Mouse (Mus musculus) hematopoietic stem cell, adult 5-6 weeks (primary cell): ENCODE results near the gene Pdzrn3. TPM values are rescaled to one million over a fixed set of nuclear protein-coding genes. Genes with fewer than 3 reads are reported as not detected.

ENCODE experiments used
- ATAC-seq, 2 experiments: fragments of 125-278 bp in 1 of 2; replicated peaks in 1 of 2; 2 replicates each; pipeline ENCODE4 v1.8.0; 2016 to 2017; ENCODE audit warnings: inconsistent platforms in 2 of 2, mild to moderate bottlenecking in 2 of 2, moderate number of reproducible peaks in 2 of 2, low read depth in 1 of 2, moderate TSS enrichment in 1 of 2; ENCODE audit not compliant: low FRiP score in 2 of 2, poor library complexity in 2 of 2, severe bottlenecking in 2 of 2, insufficient read depth in 1 of 2, low TSS enrichment in 1 of 2
- total RNA-seq: library from RNA; stranded (forward); fragments of 172-1452, 232-1000 nt; gene quantifications from 2 replicates; pipeline ENCODE4 v1.2.3, GENCODE M21; 2017

Gene Pdzrn3
- total RNA-seq, 1 experiment from 2014 or later: not detected

GRCm38 (mm10) chr6:101283891-101284290 lies 93.8 kb downstream of the Pdzrn3 start:
- no peak for ATAC-seq

GRCm38 (mm10) chr6:101281644-101282043 lies 96.1 kb downstream of the Pdzrn3 start:
- ATAC-seq: no peak

- ATAC-seq: no peak
These were observed 96.9 kb downstream of the Pdzrn3 start for GRCm38 (mm10) chr6:101280811-101281218.

DNA sequence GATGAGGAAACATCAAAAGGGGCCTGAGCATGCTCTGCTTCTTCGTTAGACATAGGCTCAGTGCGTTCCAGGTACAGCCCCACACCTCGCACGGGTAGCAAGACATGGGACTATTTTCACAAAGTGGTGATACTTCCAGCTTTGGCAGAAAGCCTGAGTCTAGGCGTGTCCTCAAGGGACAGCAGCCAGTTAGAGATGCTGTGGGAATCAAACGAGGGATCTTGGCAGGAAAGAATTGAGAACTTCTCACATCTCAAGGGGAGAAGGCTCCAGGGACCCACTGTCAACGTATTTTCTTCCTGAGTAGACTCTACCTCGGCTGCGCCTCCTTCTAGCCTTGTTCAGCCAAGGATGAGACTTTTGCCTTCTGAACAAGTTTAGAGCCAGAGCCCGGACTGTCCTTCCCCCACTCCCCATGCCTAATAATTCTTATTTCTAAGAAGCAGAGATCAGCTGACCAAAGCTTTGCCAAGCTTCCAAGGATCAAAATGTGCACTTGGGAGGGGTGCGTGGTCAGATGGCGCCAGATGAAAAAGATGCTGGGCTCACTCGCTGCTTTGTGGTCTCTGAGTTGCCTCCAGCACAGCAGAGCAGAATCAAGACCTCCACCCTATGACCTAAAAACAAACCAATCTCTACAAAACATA lies 99.3 kb downstream of the Pdzrn3 start:
- ATAC-seq: no peak

DNA sequence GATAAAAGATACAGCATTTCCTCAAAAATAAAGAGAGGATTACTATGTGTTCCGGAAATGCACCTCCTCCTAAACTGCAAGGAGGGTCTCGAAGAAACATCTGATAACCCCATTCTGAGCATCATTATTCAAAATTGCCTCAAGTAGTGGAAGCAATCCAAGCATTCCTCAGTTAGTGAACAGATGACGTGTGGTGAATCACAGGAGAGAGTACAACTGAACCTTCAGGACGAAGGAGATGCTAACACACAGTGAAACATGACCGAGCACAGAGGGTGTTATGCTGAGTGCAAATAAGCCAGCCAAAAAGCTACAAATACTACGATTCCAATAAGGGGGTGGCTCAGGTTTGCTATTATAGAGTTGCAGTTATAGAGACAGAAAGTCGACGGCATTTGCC lies 101.4 kb downstream of the Pdzrn3 start:
- ATAC-seq: no peak

DNA sequence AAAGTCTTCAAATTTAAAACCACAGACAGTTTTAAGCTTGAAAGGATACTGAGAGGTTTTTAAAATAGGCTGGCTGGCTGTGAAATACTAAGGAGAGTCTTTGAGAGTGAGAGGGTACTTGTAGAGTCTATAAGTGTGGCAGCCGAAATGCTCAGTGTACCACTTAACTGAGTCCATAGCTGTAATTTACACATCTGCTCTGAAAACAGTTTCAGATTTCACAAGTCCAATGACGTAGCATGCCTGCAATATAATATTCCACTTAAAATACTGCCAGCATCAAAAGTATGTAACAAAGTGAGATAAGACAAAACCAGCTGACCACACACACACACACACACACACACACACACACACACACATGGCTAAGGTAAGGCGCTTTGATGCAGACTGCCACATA lies 101.9 kb downstream of the Pdzrn3 start:
- no peak for ATAC-seq

- no peak for ATAC-seq
These were observed 102.9 kb downstream of the Pdzrn3 start for GRCm38 (mm10) chr6:101274846-101275245.

GRCm38 (mm10) chr6:101272256-101272655 lies 105.4 kb downstream of the Pdzrn3 start:
- no peak for ATAC-seq

GRCm38 (mm10) chr6:101271378-101272135 lies 106.1 kb downstream of the Pdzrn3 start:
- peak in 1 of 2 experiments; percentile 34; a peak in 1 of 4 replicates for ATAC-seq

GRCm38 (mm10) chr6:101270095-101270826 lies 107.4 kb downstream of the Pdzrn3 start:
- no peak for ATAC-seq

DNA sequence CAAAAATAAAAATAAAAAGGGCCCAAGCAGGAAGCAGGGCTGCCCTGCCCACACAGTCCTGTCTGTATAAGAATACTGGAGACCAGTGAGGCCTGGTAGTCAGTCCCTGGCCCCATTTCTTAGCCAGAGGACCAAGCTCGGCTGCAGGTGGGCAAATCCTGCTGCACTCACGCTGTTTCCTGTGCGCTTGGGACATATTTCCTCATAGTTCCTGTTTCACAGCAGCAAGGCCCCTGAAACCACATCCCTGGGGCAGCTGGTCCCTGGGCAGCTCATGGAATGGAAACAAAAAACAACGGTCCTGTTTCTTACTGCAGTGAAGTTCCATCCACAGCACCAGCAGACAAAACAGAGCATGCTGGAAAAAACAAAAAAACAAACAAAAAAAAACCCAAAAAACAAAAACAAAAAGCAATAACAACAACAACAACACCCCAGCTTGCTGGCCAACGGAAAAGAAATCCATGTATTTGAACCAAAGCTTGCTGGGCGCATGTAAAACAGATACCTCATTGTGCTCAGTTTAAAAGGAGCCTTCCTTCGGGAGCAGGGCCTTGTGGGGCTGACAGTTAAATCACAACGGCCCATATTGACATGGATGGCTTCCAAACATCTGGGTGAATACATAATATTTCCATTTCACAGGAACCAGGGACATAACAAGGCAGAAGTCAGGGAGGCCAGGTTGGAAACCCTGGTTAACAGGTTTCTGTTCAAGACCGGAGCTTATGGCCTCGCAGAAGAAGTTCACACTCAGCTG lies 108.2 kb downstream of the Pdzrn3 start:
- peak; percentile 83 to 85 for ATAC-seq

GRCm38 (mm10) chr6:101268266-101268665 lies 109.4 kb downstream of the Pdzrn3 start:
- no peak for ATAC-seq

DNA sequence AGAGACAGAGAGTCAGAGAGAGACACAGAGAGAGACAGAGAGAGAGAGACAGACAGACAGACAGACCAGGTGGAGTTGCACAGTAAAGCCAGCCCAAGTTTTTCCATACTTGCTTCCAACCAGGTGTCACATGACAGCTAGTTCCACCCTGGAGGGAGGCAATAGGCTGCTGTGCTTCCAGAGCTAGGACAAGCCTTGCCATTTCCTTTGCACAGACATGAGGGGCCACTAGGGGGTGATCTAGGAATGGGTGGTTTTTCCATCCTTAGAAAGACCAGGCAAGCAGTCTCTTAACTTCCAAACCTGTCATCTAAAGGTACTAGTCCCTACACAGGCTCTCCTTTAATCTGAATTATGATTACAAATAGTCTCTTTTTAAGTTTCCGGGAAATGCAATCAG lies 110.9 kb downstream of the Pdzrn3 start:
- peak; percentile 66 to 69 for ATAC-seq

GRCm38 (mm10) chr6:101263544-101263943 lies 114.2 kb downstream of the Pdzrn3 start:
- ATAC-seq: no peak

DNA sequence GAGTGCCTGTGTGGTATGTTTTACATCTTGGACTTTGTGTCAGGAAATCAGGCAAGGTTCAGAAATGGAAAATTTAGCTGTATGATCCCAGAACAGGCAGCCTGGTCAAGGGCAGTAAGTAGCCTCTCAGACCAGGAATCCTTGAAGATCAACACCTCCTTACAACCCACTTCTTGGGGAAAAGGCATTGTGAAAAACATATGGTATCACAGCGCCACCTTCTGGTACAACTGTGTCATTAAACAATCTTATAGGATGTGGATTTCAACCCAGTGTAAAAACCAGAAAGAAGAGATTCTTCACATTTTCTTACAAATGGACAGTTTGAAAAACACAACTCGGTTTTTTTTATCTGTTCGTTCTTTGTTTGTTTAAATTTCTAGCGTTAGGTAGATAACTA lies 116.2 kb downstream of the Pdzrn3 start:
- ATAC-seq: peak; percentile 53 to 56; a peak in 1 of 4 replicates

DNA sequence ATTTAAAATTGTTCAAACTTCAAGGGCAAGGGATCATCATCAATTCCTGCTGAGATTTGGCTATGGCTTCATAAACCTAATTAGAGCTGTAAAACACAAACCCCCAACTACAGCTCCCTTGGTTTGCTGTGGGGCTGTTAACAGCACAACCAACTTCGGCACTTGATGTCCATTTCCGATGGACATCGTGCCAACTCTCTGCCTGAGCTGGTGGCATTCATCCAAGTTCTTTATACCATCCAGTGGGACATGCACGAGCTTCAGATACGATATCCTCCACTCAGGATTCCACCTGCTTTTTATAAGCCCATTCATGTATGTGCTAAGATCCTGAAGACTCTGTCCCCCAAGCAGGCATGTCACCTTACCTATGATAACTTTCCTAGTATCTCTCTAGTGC lies 118.3 kb downstream of the Pdzrn3 start:
- ATAC-seq: no peak

DNA sequence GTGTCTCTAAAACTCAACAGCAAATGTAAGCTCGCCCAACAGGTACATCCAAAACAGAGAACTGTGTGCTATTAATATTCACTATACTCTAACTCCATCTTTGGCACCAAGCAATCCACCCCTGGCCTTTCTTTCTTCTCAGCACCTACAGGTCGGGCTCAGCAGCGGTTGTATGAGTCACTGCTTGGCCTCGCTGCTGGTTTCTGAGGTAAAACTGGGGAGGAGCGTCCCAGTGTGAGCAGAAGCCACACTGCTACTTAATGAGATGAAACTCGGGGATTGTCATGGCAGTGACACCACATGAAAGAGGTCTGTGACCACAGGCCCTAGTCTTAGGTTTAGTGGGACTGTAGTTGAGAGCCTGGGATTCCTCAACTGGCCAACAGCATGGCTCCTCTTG lies 120.3 kb downstream of the Pdzrn3 start:
- ATAC-seq: no peak

GRCm38 (mm10) chr6:101254652-101255051 lies 123.0 kb downstream of the Pdzrn3 start:
- no peak for ATAC-seq
